Mouse (Mus musculus) splenic B cell, adult 2 months (primary cell): ENCODE data around the gene Intu.

Source experiments
- DNase-seq: peaks from one replicate; pipeline ENCODE4 v3.0.0-alpha.2; 2011; ENCODE audit warnings: low read depth, low spot score
- H3K27me3 ChIP-seq: 2 replicates; pipeline ENCODE4 v1.6.1; 2012; ENCODE audit warnings: mild to moderate bottlenecking, low read length, moderate library complexity, mixed read lengths; ENCODE audit not compliant: control insufficient read depth, poor library complexity, insufficient read depth, severe bottlenecking
- H3K36me3 ChIP-seq: 2 replicates; pipeline ENCODE4 v1.6.1; 2012; ENCODE audit warnings: mild to moderate bottlenecking, low read length, moderate library complexity, mixed read lengths; ENCODE audit not compliant: control insufficient read depth, poor library complexity, insufficient read depth, severe bottlenecking

Gene Intu

DNA sequence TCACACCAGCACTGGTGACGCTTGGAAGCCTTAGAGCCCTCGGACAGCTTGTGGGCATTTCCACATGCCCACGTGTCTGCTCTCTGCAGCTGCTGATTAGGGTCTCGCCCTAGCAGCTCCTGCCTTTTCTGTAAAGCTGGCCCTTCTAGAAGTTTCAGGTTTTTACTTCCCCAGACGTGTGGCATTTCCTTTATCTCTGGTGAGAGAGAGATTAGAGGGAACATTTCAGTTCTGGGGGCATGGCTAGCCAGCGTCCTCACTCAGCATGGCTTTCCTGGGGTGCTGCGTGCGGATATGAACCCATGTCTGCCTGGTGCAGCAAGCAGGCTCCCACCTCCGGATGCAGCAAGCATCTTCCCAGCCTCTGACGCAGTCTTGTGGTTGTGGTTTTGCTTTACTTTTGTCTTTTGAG, 121.9 kb downstream of the Intu start:
- Histone ChIP-seq H3K36me3 (no peaks in the 10 kb centered on the region), H3K27me3 (no peaks in the 10 kb centered on the region)
- DNase-seq = no peak

DNA sequence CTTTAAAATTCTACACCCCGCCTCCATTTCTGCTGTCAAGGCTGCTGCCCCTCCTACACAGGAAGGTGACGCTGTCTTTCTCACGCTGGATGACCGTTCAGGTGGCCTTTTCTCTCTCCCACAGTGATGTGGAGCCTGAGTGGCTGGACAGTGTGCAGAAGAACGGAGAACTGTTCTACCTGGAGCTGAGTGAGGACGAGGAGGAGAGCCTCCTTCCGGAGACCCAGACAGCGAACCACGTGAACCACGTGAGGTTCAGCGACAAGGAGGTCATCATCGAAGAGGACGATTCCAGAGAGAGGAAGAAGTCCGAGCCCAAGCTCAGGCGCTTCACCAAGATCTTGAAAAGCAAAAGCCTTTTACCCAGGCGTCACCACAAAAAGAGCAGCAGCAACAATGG, 122.5 kb downstream of the Intu start:
- no peaks in the 10 kb centered on the region for H3K36me3 ChIP-seq
- DNase-seq = no peak
- H3K27me3 ChIP-seq = no peaks in the 10 kb centered on the region

DNA sequence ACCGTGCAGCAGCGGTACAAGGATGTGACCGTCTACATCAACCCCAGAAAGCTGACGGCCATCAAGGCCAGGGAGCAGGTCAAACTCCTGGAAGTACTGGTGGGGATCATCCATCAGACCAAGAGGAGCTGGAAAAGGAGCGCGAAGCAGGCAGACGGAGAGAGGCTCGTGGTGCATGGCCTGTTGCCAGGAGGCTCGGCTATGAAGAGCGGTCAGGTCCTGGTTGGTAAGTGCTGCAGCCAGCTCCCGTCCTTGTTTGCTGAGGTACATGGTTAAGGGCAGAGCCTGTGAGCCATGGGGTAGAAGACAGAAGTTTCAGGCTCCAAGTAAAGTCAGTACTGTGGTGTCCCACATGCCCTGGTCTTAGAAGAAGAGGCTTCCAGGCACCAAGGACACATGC, 122.9 kb downstream of the Intu start:
- H3K36me3 ChIP-seq = no peaks in the 10 kb centered on the region
- no peak for DNase-seq

DNA sequence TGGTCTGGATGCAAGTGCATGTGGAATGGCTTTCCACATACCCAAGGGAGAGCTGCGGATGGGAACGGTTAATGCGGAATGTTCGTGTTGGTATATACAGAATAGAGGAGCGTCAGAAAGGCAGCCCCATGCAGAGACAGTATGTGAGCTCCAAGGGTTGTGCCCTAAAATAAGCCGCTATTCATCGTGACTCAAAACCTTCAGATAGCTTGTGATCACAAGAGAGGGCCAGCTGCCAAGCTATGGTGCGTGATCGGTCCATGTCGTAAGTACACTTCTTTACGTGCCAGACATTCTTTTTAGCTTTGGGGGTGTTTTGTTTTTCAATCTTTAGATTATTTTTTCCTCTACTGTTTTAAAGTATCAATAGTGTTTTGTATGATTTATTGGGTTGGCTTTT, 124.5 kb downstream of the Intu start:
- no peak for DNase-seq
- Histone ChIP-seq H3K27me3 (no peaks in the 10 kb centered on the region), H3K36me3 (no peaks in the 10 kb centered on the region)

More for the DNA sequence above, 122.9 kb downstream of the Intu start:
- no peaks in the 10 kb centered on the region for H3K27me3 ChIP-seq

DNA sequence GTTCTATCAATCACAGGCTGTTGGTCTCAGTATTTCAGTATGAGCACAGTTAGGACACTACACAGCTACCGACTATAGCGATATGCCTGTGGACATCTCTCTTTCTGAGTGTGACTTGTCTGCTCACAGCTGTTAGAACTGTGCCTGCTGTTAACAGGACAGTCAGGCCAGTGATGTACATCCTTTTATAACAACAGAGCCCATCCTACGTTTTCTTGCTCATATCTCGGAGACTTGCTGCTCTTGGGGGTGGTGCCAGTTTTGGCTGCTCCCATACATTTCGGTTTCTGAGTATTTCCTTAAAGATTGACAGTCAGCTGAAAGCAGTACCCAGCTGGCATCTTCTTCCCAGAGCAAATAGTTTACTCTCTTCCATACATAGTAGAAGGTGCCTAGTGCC, 125.3 kb downstream of the Intu start:
- no peaks in the 10 kb centered on the region for H3K27me3 ChIP-seq
- DNase-seq = no peak
- H3K36me3 ChIP-seq = no peaks in the 10 kb centered on the region

DNA sequence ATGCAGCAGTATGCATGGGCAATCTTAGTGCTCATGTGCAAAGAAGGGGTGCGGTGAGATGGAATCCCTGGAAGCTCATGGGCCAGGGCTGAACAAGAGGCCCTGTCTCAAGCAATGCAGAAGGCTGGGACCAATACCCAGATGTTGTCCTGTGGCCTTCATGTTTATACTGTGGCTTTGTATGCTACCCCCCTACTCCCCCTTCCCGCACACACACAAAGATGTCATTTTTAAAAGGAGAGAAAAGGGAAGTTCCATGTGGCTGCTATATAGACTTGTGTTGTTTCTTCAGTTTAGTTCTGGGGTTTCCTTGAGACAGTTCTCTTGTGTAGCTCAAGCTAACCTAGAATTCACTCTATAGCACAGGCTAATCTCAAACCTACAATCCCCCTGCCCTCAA, 129.1 kb downstream of the Intu start:
- no peak for DNase-seq

DNA sequence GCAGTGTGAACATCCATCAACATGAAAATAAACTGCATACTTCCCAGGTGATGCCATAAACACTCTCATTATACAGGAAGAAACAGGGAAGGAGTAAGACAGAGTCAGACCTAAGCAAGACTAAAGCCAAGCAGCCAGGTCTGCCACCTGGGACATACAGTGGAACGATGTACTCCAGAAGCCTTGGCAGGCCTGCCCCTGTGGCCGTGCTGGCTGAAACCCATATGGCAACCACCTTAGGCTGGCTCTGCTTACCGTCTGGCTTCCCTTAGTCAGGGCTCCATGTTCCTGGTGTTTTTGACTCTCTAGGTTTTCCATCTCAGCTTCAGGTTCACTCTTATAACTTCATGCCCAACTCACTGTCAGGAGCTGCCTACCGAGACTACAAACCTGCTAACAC, 135.0 kb downstream of the Intu start:
- no peak for DNase-seq
- no peaks in the 10 kb centered on the region for H3K27me3 ChIP-seq
- H3K36me3 ChIP-seq = no peaks in the 10 kb centered on the region

More for the DNA sequence above, 129.1 kb downstream of the Intu start:
- Histone ChIP-seq H3K36me3 (no peaks in the 10 kb centered on the region), H3K27me3 (no peaks in the 10 kb centered on the region)

DNA sequence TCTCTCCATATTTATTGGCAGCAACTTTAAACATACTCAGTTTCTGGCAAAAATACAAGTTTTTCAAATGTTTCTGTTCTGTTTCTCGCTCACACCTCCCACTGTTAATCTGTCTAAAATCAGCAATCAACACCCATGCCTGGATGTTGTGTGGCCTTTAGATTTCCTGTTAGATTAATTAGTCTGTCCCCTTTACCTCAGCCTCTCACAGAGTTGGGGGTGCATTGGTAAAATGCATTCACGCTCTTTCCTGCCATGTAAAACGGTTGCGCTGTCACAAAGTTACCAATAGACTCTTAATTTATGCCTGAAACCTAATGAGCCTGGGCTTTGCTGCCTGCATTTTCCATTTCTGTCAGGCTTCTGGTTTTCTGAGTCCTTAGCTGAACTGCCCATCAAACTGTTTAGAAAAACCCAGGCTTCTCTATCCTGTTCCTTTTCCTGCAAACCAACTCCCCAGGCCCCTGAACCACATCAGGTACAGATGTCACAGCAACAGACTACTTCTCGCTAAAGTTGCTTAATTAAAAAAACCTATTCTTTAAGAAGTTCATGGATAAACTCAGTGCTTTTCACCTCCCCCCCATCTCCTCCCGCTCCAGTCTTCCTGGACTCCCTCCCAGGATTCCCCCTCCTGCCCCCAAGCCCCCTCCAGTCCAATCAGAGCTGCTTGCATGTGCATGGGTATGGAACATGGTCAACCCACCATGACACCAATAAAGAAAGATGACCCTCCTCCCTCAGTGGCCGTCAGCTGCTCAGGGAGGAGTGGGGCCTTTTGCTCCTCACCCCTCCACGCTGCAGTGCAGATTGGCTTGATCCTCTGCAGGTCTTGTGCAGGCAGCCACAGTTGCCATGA, 136.0 kb downstream of the Intu start:
- Histone ChIP-seq H3K36me3 (no peaks in the 10 kb centered on the region), H3K27me3 (no peaks in the 10 kb centered on the region)
- no peak for DNase-seq

DNA sequence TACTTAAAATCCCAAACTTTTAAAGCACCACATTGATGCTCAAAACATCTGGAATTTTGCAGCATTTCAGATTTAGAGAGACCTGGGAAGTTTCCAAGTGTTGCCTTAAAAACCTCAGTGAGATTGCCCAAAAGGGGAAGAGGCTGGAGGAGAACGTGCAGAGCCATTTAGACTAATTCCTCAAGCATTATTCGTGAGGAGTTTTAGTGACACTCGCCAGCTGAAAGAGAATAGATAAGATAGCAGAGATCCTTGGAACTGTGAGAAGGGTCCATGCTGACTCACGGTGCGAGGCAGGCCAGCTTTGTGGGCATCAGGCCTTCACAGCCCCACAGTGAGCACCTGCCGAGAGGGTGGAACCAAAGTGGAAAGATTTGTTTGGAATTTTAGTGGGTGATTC, 137.8 kb downstream of the Intu start:
- DNase-seq = no peak
- H3K27me3 ChIP-seq = no peaks in the 10 kb centered on the region
- no peaks in the 10 kb centered on the region for H3K36me3 ChIP-seq

DNA sequence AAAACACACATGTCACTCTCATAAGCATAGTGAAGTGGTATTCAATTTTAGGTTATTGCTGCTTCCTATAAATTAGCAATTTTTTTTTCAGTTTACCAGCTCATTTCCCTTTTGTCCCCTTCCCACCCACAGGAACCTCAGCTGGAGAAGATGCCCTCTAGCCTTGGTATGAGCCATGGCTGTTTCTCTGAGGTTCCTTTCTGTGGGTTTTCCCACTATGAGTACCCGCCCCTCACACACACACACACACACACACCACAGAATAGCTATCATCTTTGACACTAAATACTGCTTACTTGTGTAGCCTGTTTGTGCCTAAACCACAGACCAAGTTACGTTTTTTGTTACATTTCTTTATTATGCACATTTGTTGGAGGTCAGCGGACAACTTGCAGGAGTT, 138.3 kb downstream of the Intu start:
- no peak for DNase-seq
- no peaks in the 10 kb centered on the region for H3K27me3 ChIP-seq
- H3K36me3 ChIP-seq = no peaks in the 10 kb centered on the region

DNA sequence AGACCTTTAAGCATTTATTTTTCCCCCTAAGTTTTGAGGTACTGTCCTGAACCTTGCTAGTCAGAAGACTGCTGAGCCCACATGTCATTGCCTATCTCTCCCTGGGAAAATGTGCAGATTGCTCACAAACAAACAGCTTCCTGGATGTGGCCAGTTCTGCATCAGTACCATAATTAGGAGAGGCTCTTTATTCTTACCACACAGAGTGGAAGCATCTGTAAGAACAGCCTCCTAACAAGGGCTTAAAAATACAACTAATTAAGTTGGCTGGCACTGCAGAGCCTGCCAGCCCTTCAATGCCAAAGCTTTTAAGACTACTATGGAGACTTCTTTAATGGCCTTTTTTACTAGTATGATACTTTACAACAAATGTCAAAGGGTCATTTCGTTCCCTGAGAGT, 142.4 kb downstream of the Intu start:
- H3K36me3 ChIP-seq = no peaks in the 10 kb centered on the region
- no peaks in the 10 kb centered on the region for H3K27me3 ChIP-seq
- DNase-seq = no peak

DNA sequence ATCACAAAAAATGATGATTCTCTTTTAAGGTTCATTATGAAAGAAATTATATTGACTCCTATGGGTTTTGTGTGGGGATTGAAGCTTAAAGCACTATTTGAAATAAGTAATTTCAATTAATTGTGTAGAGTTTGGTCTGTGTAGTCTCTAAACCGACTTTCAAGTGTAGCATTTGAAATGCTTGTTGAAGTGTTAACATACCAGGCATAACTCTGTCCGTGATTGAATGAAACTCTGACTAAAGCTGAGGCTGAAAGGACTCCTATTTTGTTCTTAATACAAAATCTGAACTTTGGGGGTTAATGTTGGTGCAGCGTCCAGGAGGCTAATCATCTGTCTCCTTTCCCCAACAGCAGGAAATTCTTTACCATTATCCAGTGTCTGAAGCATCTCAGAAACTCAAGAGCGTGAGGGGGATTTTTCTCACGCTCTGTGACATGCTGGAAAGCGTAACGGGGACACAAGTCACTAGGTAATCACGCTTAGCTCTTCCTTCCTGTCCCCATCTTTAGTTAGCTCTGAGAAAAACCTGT, 143.9 kb downstream of the Intu start:
- Histone ChIP-seq H3K27me3 (no peaks in the 10 kb centered on the region), H3K36me3 (no peaks in the 10 kb centered on the region)
- DNase-seq = no peak

DNA sequence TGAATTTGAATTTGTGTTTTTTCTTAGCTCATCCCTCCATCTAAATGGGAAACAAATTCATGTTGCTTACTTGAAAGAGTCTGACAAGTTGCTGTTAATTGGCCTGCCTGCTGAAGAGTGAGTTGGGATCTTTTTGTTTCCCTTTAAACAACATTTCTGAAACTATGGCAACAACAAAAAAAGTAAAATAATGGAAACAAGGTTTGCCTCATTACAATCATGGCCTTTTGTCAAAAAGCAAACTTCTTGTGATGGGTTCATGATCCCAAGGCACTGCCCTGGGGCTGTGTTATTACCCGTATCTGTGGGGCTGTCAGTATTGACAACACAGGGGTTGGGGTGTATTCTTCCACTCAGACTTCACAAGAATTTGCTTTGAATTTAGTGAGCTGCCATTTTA, 147.8 kb downstream of the Intu start:
- Histone ChIP-seq H3K27me3 (no peaks in the 10 kb centered on the region), H3K36me3 (no peaks in the 10 kb centered on the region)
- no peak for DNase-seq

DNA sequence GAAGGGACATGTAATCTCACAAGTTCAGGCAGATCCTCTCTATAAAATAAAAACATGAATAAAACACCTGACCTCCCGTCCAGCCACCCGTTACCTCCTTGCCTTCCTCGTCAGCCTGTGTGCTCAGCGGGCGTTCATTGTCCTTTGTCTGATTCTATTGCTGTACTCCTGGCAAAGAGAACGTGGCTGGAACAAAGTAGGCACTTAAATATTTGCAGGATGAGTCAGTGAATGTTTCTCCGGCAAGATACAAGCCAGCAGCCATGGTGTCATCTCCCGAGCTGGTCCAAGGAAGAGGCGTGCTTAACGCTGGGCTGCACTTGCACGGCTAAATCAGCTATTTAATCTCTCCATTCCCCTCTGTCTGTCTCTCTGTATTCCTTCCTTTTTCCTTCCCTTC, 151.3 kb downstream of the Intu start:
- DNase-seq = no peak
- no peaks in the 10 kb centered on the region for H3K27me3 ChIP-seq
- no peaks in the 10 kb centered on the region for H3K36me3 ChIP-seq

DNA sequence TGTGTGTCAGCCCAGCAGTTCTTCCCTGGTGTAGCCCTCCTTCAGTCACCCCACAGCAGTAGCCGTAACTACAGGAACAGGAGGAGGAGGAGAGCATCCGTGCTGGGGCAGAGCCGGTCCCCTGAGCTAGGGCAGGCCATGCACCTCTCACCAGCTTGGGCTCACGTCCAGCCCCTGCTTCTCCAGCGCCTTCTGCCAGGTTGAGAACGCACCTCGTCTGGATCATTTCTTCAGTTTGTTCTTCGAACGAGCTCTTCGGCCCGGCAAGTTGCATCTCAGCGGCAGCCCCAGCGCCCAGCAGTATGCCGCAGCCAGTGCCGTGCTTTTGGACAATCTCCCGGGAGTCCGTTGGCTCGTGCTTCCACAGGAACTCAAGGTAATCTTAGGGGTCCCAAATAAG, 152.1 kb downstream of the Intu start:
- no peaks in the 10 kb centered on the region for H3K27me3 ChIP-seq
- no peaks in the 10 kb centered on the region for H3K36me3 ChIP-seq
- DNase-seq = no peak
